Mouse (Mus musculus) liver (tissue): Measurements from ENCODE around the gene Defb21.

ENCODE experiments used
- DNase-seq: peaks from one replicate; pipeline ENCODE4 v3.0.0-alpha.2; 2020; ENCODE audit warnings: mixed read lengths

Defb21 gene

DNA sequence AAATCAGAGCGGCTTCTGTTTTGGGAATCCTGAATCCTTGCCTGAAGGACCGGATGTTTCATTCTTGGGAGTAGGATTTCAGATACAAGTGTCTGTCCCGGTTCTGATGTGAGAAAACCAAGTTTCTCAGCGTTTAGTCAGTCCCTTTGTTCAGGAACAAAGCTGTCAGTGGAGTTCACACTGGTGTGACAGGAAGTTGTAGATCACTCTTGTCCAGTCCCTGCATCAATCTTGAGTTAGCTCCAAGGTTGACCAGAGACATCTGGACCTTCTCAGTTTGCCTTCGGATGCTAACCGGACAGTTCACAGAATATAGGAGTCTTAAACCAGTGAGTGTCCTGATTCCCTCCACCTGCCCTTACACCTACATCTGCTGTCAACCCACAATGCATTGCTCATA is 35.2 kb downstream of the Defb21 start:
- DNase-seq = no peak

DNA sequence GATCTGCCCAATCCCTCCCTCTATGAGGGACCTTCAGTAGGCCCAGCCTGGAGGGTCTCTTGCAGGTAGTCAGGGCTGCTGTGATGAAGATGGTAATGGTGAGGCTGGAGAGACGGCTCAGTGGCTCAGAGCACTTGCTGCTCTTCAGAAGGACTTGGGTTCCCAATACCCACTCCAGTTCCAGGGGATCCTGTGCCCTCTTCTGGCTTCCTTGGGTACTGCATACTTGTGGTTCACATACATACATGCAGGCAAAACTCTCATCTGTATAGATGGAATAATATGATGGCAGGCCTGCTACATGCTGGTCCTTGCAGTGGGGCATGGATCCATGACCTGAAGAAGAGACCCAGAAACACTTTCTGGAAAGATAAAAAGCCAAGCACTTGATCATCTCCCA is 36.2 kb downstream of the Defb21 start:
- DNase-seq = no peak

DNA sequence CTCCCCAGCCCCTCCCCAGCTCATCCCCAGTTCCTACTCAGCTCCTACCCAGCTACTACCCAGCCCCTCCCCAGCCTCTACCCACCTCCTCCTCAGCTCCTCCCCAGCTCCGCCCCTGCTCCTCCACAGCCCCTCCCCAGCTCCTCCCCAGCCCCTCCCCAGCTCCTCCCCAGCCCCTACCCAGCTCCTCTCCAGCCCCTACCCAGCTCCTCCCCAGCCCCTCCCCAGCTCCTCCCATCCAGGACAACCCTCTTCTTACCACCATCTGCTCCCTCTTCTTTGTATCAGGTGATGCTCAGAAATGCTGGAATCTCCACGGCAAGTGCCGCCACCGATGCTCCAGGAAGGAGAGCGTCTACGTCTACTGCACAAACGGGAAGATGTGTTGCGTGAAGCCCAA is 39.6 kb downstream of the Defb21 start:
- DNase-seq = peak; percentile 22

DNA sequence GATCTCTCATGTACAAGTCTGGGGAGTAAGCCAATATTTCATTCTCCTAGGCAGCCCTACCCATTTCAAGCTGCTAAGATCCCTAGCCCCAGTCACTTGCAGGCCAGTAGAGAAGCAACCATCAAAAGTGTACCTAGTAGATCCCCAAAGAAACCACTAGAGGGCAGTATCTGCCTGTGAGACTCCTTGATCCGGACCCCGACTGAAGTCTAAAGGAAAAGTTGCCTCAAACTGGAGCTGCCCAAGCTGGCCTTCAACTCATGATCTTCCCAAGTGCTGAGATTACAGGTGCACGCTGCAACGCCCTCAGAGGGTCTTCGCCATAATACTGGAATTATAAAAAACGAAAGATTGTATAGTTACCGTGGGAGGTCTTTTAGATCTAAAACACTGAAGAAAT is 43.0 kb downstream of the Defb21 start:
- DNase-seq = peak; percentile 21

DNA sequence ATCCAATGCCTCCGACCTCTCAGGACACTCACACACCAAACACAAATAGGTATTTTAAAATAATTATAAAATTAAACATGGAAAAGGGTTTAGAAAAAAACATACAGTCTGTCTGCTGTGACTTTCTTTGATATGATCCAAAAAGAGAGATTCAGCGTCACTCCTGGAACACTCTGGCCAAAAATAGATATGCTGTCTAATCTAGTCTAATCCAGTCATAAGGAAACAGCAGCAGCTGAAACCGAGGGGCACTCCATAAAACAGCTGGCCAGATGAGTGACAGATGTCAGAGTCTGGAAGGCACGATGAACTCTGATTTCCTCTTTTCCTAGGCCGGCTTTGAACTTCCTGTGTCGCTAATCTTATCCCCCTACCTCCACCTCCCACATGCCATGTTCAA is 43.9 kb downstream of the Defb21 start:
- no peak for DNase-seq

DNA sequence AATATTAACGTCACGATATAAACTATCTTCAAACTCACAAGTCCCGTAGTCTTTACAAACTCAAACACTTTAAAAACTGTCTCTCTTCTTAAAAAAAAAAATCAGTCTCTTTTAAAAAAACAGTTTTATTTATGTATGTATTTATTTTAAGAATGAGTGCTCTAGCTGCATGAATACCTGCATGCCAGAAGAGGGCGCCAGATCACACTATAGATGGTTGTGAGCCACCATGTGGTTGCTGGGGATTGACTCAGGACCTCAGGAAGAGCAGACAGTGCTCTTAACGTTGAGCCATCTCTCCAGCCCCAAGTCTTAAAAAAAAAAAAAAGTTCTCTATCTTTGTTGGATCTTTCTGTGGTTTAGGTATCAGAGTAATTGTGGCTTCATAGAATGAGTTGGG is 44.8 kb downstream of the Defb21 start:
- peak; percentile 25 for DNase-seq

DNA sequence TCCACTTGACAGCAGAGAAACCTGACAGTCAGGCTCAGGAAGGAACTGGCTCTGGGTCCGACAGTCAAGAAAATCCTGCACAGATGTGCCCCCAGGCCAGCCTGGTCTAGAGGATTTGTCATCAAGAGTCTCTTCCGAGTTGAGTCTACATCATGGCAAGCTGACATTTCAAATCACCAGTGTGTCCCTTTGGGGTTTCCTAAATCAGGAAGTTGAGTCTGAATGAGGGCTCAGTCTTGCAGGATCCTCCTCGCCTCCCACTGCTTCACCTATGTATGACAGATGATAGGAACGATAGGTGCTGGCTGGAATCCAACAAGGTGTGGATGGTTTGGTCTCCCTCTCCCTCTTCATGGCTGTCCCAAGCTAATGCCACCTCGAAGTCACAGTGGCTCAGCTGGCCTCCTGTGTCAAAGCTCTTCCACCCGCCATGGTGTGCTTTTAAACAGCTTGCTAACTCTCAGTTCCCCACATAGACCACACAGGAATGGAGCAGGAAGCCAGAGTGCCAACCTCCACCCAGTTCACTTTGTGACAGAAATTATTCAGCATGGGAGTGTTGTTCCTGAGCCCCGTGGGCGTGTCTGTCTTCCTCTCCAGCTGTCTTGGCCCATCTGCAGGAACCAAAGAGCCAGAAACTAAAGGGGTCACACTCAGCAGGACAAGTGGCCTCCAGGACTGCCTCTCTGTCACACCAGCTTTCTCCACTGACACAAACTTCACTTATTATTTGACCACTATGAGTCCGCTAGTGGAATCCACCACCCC is 48.0 kb downstream of the Defb21 start:
- no peak for DNase-seq

DNA sequence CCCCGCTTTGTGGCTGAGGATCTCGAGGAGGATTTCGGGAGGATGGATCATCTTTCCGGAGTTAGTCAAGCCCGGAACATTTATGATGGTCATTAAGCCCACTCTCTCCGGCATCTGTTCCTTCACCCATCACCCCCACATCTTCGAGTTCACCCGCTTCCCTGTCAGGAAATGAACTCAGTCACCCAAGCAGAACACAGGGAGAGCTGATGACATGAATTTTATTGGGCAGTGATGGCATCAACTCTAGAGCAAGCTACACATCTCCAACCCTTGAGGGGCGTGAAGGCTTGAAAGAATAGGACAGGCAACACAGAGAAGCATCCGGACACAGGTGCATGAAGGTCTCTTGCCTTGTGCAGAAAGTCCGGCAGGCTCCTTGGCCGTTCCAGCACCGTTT is 49.6 kb downstream of the Defb21 start:
- DNase-seq = no peak

DNA sequence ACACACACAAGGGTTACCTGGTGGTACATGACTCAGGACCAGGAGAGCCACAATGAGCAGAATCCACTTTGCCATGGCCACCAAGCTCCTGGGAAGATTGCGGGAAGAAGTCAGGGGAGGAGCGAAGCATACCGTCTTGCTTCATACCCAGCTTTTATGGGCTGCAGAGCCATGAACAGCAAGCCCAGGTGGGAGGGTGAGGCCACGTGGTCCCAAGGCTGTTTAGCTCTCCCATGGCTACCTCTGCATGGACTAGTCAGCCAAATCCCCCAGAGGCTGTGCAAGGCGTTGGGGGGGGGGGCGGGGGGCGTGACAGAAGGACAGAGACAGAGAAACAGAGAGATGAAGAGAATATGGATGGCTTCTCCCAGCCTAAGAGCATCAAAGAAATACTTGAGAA is 50.4 kb downstream of the Defb21 start, which contains the start of gene Defb25:
Defb25 (minus strand) TSS at position 101 of the 400 bp plus-strand sequence.
- no peak for DNase-seq
